Mouse (Mus musculus) monocyte, adult 2 months (primary cell): ENCODE results near the gene Nkx3-2.
A peak's percentile ranks its signal among the peaks of the same experiment; 100 is the strongest.

Experiments used
- DNase-seq, 2 experiments: peaks; one replicate each; pipeline ENCODE4 v3.0.0; 2022; ENCODE audit warnings: low spot score in 2 of 2, low read depth in 1 of 2

The Nkx3-2 gene

GRCm38 (mm10) chr5:41763731-41764721, at the start of gene Nkx3-2:
Gene Nkx3-2 (minus strand): TSS chr5:41764501.
- no peak for DNase-seq

- no peak for DNase-seq
Observed at GRCm38 (mm10) chr5:41812516-41812915, 48.2 kb upstream of the Nkx3-2 start.

- DNase-seq: no peak
Observed at GRCm38 (mm10) chr5:41811279-41811678, 47.0 kb upstream of the Nkx3-2 start.

DNA sequence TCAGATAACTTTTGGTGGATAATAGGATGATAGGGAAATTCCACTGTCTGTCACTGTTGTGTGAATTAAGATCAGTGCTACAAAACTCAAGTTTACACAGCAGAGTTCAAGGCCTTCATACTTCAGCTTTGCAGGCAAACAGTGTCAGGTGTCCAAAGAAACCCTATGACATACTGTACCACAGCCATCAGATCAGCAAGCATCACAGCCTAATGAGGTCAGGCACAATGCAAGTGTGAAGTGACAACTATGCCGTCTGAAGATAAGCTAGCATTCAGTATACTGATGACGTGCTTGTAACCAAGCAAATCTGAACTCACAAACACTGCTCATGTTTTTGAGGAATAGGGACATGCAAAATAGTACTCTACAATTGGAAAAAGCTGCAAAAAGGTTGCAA, 43.1 kb upstream of the Nkx3-2 start:
- no peak for DNase-seq

GRCm38 (mm10) chr5:41806176-41806575, 41.9 kb upstream of the Nkx3-2 start:
- DNase-seq: no peak

- DNase-seq: no peak
Observed at GRCm38 (mm10) chr5:41805085-41805484, 40.8 kb upstream of the Nkx3-2 start.

- DNase-seq: no peak
Observed at GRCm38 (mm10) chr5:41804643-41805042, 40.3 kb upstream of the Nkx3-2 start.

- DNase-seq: no peak
Observed at GRCm38 (mm10) chr5:41801622-41802021, 37.3 kb upstream of the Nkx3-2 start.

GRCm38 (mm10) chr5:41794434-41794833, 30.1 kb upstream of the Nkx3-2 start:
- DNase-seq: no peak

- DNase-seq: no peak
Observed at GRCm38 (mm10) chr5:41790517-41790916, 26.2 kb upstream of the Nkx3-2 start.

- no peak for DNase-seq
Observed at GRCm38 (mm10) chr5:41788877-41789276, 24.6 kb upstream of the Nkx3-2 start.

DNA sequence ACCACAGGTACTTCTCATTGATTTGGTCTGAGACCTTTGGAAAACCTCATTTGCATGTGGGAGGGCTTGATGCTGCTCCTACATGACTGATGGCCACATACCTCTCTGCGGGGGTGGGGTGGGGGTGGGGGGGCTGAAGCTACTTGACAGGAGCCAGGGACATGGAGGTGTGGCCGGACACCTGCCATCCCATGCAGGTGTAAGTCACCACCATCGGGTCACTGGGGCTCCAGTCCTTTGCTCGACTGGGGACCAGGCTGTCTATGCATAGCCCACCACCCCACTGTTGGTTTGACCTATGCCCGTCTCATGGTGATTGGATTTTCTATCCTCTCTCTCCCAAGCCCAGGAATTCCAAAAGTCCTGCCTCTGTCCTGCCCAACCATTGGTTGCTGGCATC, 17.6 kb upstream of the Nkx3-2 start:
- no peak for DNase-seq

DNA sequence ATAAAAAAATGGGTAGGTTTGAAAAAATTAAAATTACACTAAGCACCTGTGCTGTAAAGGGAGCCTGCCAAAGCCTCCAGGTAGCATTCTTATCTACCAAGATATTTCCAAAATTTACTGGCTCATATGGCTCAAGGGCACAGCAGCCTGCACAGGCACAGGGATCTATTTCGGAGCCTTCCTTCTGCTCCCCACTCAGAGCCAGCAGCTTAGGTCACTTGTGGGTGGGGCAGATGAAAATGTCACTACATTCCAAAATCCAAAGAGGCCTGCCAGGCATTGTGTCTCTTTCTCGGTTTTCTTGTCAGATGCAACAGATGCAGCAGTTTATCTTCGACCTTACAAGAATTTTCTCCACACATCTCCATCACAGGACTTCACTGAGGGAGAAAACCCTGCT, 15.7 kb upstream of the Nkx3-2 start:
- DNase-seq: no peak

GRCm38 (mm10) chr5:41775728-41776127, 11.4 kb upstream of the Nkx3-2 start:
- no peak for DNase-seq

- DNase-seq: no peak
Observed at GRCm38 (mm10) chr5:41775273-41775672, 11.0 kb upstream of the Nkx3-2 start.

DNA sequence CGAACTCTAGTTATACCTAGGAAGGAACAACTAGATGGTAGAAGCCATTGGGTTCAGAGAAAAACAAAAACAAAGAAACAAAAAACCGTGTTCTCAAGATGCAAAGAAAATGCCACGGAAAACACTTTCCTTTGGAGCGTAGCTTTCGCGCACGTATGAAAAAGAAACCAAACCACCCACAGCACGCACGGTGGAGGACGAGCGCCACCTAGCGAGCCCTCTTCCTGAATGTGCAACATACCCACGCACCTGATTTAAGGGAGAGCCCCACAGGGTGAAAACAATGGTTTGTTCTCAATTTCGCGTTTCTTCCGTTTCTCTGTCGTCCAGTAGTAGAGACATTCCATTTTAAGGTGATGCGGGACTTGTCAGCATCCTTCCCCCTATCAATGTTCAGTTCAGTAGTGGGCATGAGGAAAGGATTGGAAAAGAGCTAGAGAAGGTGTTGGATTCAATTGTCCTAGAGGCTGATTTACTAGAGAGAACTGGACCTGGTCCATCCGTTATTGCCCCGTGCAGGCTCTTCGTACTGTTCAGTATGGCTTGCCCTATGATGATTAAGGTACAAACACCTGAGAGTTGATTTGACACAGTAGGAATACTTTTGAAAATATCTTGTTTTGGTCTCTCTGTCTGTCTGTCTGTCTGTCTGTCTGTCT, 4.2 kb upstream of the Nkx3-2 start:
- peak; percentile 30 to 69 for DNase-seq

GRCm38 (mm10) chr5:41767296-41768200, 3.2 kb upstream of the Nkx3-2 start:
- no peak for DNase-seq

DNA sequence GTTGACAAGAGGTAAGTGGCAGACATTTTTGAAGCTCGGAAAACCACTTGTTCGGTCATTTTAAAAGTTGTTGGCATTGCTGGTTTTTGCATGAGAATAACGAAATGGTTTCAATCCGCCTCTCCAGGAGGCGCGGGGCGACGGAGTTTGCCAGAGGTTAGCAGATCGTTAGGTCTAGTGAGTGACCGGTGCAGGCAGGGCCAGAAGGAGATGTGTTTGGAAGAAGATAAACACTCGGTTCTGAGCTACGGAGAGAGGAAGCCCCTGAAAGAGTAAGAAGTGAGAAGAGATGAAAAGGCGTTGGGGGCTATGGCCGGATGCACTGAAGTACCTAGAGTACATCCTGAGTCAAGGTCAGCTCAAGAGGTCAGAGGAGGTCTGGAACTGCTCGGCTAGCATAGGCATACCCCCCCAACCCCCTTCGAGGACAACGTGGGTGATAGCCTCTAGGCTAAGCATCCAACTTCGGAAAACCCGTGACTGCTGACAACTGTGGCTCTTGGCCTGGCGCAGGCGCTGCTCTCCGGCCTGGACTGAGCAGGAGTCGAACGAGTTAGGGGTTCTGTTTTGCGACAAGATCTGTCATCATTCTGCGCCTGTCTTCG, 2.2 kb upstream of the Nkx3-2 start:
- no peak for DNase-seq

DNA sequence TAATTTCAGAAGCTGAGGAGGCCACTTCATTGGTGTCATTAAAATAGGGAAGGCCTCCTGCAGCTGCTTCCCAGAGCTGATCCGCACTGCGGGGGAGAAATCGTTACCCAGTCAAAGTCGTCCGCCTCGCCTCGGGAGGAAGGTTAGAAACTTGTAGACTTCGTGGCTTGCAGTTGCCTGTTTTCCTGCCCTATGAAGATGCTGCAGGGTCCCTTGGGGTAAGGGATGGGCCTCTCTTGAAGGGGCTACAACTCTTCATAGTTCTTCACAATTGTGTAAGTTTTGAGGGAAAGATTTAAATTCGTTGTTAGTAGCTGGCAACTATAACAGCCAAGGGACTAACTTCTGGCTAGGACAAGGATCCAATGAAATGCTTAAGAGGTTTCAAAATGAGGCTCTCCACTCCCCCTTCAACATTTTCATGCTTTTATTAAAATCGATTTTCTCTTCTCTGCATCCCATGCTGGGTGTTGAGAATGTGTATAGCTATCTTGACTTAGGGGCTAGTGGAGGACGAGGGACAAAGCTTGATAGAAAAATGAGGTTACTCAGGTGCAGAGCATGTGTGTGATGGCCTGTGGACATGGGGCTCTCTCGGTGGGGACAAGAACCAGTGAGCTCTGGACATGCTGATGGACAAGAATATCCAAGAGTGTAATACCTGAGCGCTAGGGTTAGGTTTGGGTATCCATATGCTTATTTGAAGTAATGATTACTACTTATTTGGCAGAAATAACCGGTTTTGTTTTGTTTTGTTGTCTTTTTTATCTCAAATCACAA, 1.5 kb upstream of the Nkx3-2 start:
- DNase-seq: no peak
